Mouse (Mus musculus) liver (tissue): ENCODE results near the gene Cops9.

Experiments used
- DNase-seq: peaks from one replicate; pipeline ENCODE4 v3.0.0-alpha.2; 2020; ENCODE audit warnings: mixed read lengths

The Cops9 gene

GRCm38 (mm10) chr1:92646111-92646510 is 4.3 kb upstream of the Cops9 start:
- DNase-seq = no peak

GRCm38 (mm10) chr1:92644916-92645315 is 3.1 kb upstream of the Cops9 start:
- no peak for DNase-seq

GRCm38 (mm10) chr1:92643691-92644090 is 1.9 kb upstream of the Cops9 start:
- no peak for DNase-seq

GRCm38 (mm10) chr1:92640393-92640792 is 1.4 kb downstream of the Cops9 start:
- DNase-seq = no peak

- DNase-seq = no peak
These were observed 3.0 kb downstream of the Cops9 start for GRCm38 (mm10) chr1:92638736-92639135.

GRCm38 (mm10) chr1:92638181-92638580 is 3.6 kb downstream of the Cops9 start:
- DNase-seq = no peak

GRCm38 (mm10) chr1:92637501-92638172 is 4.1 kb downstream of the Cops9 start:
- DNase-seq = no peak

GRCm38 (mm10) chr1:92636676-92637075 is 5.1 kb downstream of the Cops9 start:
- DNase-seq = no peak

GRCm38 (mm10) chr1:92636015-92636414 is 5.8 kb downstream of the Cops9 start:
- DNase-seq = no peak

- no peak for DNase-seq
These were observed 6.7 kb downstream of the Cops9 start for GRCm38 (mm10) chr1:92634976-92635599.

- DNase-seq = no peak
These were observed 7.2 kb downstream of the Cops9 start for GRCm38 (mm10) chr1:92634569-92634968.

GRCm38 (mm10) chr1:92633726-92634125 is 8.1 kb downstream of the Cops9 start:
- DNase-seq = no peak

GRCm38 (mm10) chr1:92632948-92633347 is 8.8 kb downstream of the Cops9 start:
- DNase-seq = no peak

- DNase-seq = no peak
These were observed 9.6 kb downstream of the Cops9 start for GRCm38 (mm10) chr1:92632196-92632595.

- DNase-seq = no peak
These were observed 13.6 kb downstream of the Cops9 start for GRCm38 (mm10) chr1:92628227-92628626.

- DNase-seq = no peak
These were observed 23.4 kb downstream of the Cops9 start for GRCm38 (mm10) chr1:92618360-92618759.

GRCm38 (mm10) chr1:92617488-92617887 is 24.3 kb downstream of the Cops9 start, which contains the start of gene Olfr12:
Gene Olfr12, plus strand, starts transcription at chr1:92617788.
- DNase-seq = no peak

- no peak for DNase-seq
These were observed 25.7 kb downstream of the Cops9 start for GRCm38 (mm10) chr1:92616046-92616445.

GRCm38 (mm10) chr1:92614516-92614915 is 27.3 kb downstream of the Cops9 start:
- no peak for DNase-seq

GRCm38 (mm10) chr1:92613175-92613574 is 28.6 kb downstream of the Cops9 start:
- no peak for DNase-seq

GRCm38 (mm10) chr1:92611008-92611407 is 30.8 kb downstream of the Cops9 start:
- DNase-seq = peak; percentile 32

- DNase-seq = no peak
These were observed 34.1 kb downstream of the Cops9 start for GRCm38 (mm10) chr1:92607711-92608110.

GRCm38 (mm10) chr1:92605482-92605881 is 36.3 kb downstream of the Cops9 start, which contains the start of gene Olfr1410:
Gene Olfr1410, plus strand, starts transcription at chr1:92605782.
- no peak for DNase-seq

- DNase-seq = no peak
These were observed 45.8 kb downstream of the Cops9 start for GRCm38 (mm10) chr1:92596019-92596418.

GRCm38 (mm10) chr1:92594111-92594510 is 47.7 kb downstream of the Cops9 start, which contains the start of gene Olfr1411:
Gene Olfr1411, plus strand, starts transcription at chr1:92594411.
- no peak for DNase-seq
